Mouse (Mus musculus): Measurements from ENCODE around the gene Scn2a.

Scn2a gene

DNA sequence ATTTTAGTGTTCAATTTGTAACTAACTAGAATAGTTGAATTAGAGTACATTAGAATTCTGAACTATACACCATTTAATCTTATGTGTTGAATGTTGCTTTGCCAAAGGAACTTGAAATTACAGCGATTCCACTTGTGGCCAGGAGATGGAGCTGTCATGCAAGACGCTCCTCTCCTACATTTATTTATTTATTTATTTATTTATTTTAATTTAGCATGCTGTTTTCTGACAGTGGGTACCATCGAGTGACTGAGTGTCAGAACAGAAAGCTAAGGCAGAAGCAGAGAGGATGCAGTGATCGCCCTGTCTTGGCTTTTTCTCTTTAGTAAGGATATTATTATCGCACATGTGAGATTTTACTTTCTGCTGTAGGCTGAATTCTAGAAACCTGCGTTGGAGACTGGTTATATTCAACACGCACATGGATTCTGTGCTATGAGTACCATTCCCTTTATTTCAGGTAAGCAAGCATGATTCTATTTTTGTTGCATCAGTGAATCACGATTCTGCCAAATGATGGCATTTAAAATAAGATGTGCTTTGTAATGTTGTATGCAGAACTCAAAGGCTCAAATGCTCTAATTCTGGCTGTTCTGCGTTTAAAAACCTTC lies at the start of gene Scn2a:
TSS of gene Scn2a (plus strand) at position 216 of the 611 bp plus-strand sequence.
- peak in 1 of 2 experiments; percentile 65 for DNase-seq (ENCODE audit: inconsistent age in 2 of 2, low spot score in 1 of 2)

- no peak for DNase-seq (ENCODE audit: inconsistent age in 2 of 2, low spot score in 1 of 2)
Measured at GRCm38 (mm10) chr2:65587679-65588078, 32.9 kb upstream of the Scn2a start.

GRCm38 (mm10) chr2:65607813-65608212 lies 12.8 kb upstream of the Scn2a start:
- no peak for DNase-seq (ENCODE audit: inconsistent age in 2 of 2, low spot score in 1 of 2)

GRCm38 (mm10) chr2:65611887-65612286 lies 8.7 kb upstream of the Scn2a start:
- no peak for DNase-seq (ENCODE audit: inconsistent age in 2 of 2, low spot score in 1 of 2)

- peak; percentile 12 to 58 for DNase-seq (ENCODE audit: inconsistent age in 2 of 2, low spot score in 1 of 2)
Measured at GRCm38 (mm10) chr2:65619781-65620180, 790 bp upstream of the Scn2a start.

DNA sequence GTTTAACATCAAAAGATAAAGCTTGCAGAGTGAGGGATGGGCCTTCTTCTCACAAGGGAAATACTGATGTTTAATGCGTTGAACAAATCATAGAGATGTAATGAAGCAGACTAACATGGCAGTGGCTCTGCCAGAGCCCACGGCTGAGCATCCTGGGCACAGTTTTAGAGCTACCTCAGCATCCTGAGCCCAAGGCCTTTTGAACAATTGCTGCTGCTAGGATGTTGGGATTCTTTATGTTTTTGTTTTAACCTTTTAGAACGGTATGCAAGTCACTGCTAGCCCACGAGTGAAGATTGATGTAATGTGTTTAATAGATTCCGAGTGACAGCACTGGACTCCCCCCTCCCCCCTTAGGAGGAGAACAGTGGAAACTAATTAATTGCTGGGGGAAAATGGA lies 683 bp downstream of the Scn2a start:
- DNase-seq (ENCODE audit: inconsistent age in 2 of 2, low spot score in 1 of 2): no peak

DNA sequence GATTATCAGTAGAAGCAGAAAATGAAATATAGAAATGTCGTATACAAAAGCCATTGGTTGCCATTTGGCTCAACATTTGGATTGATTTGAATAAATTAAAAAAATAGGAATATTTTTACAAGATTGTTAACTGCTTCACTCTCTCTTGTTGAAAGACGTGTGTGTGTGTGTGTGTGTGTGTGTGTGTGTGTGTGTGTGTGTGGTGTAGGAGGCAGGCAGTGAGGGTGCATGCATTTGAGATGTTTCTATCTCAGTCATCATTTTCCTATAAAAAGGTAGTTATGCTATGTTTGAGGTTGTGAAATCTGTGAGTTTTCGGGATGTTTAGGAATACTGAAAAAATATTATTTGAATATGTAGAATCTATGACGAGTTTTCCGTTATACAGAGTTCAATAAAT lies 1.3 kb downstream of the Scn2a start:
- DNase-seq (ENCODE audit: inconsistent age in 2 of 2, low spot score in 1 of 2): no peak

GRCm38 (mm10) chr2:65652636-65653035 lies 32.1 kb downstream of the Scn2a start:
- no peak for DNase-seq (ENCODE audit: inconsistent age in 2 of 2, low spot score in 1 of 2)

GRCm38 (mm10) chr2:65657031-65657430 lies 36.5 kb downstream of the Scn2a start:
- no peak for DNase-seq (ENCODE audit: inconsistent age in 2 of 2, low spot score in 1 of 2)

- DNase-seq (ENCODE audit: inconsistent age in 2 of 2, low spot score in 1 of 2): no peak
Measured at GRCm38 (mm10) chr2:65658430-65658829, 37.9 kb downstream of the Scn2a start.

DNA sequence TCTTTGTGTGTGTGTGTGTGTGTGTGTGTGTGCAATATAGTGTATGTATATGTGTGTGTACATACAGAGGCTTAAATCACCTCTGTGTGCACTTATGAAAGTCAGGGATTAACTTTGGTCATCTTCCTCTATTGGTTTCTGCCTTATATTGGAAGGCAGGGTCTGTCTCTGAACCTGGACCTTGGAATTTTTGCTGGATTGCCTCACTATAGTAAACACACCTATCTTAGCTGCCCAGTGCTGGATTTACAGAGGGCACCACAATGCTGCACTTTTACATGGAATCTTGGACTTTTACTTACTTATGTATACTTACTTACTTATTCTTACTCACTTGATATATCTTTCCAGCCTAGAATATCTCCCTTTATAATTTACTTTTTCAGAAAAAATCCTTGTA lies 43.3 kb downstream of the Scn2a start:
- no peak for DNase-seq (ENCODE audit: inconsistent age in 2 of 2, low spot score in 1 of 2)

DNA sequence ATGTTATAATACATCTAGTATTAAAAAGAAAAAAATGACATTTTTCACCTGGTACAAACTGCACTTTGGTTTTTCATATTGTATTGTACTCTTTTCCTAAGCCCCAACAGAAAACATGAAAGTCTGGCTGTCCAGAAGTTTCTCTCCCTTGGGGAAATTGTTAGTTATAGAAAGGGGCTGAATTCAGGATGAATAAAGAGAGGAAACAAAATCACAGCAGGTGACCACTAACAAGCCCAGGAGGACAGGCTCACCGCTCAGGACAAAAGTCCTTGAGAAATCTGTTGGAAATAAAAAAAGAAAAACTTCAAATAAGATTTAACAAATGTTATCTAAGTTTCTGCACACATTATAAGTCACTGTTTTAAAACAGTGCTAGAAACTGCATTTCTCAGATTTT lies 43.9 kb downstream of the Scn2a start:
- no peak for DNase-seq (ENCODE audit: inconsistent age in 2 of 2, low spot score in 1 of 2)

GRCm38 (mm10) chr2:65665180-65665579 lies 44.6 kb downstream of the Scn2a start:
- no peak for DNase-seq (ENCODE audit: inconsistent age in 2 of 2, low spot score in 1 of 2)

- DNase-seq (ENCODE audit: inconsistent age in 2 of 2, low spot score in 1 of 2): no peak
Measured at GRCm38 (mm10) chr2:65667590-65668436, 47.2 kb downstream of the Scn2a start.

- peak; percentile 54 to 81 for DNase-seq (ENCODE audit: inconsistent age in 2 of 2, low spot score in 1 of 2)
Measured at GRCm38 (mm10) chr2:65668437-65669135, 48.0 kb downstream of the Scn2a start.

GRCm38 (mm10) chr2:65669561-65669960 lies 49.0 kb downstream of the Scn2a start:
- DNase-seq (ENCODE audit: inconsistent age in 2 of 2, low spot score in 1 of 2): no peak

DNA sequence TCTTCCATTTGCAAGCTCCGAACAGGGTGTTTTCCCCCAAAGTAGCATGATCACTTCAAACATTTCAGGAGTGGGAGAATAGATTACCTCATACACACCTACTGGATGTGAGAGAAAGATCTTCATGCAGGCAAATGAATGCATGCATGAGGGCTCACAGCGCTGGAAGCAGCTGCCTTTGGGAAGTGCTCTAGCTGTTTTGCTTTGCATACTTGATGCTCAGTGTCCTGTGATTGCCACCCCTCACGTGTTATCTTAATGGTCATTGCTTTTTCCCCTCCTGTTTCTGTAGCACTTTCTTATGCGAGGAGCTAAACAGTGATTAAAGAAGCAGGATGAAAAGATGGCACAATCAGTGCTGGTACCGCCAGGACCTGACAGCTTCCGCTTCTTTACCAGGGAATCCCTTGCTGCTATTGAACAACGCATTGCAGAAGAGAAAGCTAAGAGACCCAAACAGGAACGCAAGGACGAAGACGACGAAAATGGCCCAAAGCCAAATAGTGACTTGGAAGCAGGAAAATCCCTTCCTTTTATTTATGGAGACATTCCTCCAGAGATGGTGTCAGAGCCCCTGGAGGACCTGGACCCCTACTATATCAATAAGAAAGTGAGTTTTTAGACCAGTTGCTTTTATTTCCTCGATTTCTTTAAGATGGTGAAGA lies 49.7 kb downstream of the Scn2a start:
- no peak for DNase-seq (ENCODE audit: inconsistent age in 2 of 2, low spot score in 1 of 2)

GRCm38 (mm10) chr2:65679621-65680020 lies 59.0 kb downstream of the Scn2a start:
- no peak for DNase-seq (ENCODE audit: inconsistent age in 2 of 2, low spot score in 1 of 2)

DNA sequence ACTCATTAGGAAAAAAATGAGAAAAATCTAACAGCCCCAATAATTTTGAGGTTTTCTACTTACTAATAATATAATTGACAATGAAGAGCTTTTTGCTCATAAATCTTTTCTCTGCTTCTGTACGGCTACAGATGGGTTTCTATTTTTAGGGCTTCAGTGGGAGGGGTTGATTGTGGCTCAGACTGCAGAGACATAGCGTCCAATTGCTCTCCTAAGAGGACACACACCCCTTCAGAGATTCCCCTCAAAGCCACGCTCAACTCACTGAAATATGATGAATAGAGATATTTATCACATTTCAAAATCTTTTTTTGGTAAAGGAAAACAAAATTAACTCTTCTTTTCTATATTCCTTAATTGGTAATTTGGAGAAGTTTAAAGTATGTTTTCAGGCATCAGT lies 64.6 kb downstream of the Scn2a start:
- no peak for DNase-seq (ENCODE audit: inconsistent age in 2 of 2, low spot score in 1 of 2)

DNA sequence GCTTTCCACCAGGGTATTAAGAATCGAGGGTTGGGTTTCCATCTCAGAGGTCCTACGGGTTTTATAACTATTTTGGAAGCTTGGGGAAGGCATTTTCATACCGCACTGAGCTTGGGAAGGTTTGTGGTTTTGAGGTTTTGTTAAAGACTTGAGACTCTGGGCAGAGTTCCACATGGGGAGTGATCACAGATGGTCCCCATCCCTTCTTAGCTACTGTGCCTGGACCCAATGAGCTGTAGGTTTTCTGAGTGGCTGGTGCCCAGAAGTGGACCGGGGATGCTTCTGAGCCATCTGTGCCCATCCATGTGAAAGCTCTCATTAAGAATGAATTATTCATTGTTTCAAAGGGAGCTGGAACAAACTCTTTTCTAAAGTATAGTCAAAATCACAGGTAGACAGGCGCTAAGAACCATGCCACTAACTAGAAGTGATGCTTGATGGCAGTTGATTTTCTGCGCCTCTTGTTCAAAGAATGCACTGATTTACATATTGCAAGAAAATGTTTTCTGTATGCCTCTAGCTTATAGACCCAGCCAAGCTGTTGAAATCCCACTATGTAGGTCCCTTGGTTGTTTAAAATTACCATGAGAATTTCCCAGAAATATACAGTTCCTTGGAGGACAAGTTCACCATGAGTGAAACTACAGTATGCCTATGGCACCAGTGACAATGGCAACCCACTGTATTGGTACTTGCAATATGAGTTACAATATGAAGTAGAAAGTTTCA lies 70.0 kb downstream of the Scn2a start:
- no peak for DNase-seq (ENCODE audit: inconsistent age in 2 of 2, low spot score in 1 of 2)

- no peak for DNase-seq (ENCODE audit: inconsistent age in 2 of 2, low spot score in 1 of 2)
Measured at GRCm38 (mm10) chr2:65694485-65694884, 73.9 kb downstream of the Scn2a start.
